Mouse (Mus musculus) ES-E14 (cell line): Measurements from ENCODE around the gene Tctn3.

Experiments
- HCFC1 ChIP-seq: IDR thresholded peaks from 2 replicates; pipeline ENCODE4 v1.6.1; 2012; ENCODE audit warnings: low read length, inconsistent platforms, borderline replicate concordance; ENCODE audit not compliant: insufficient read depth
- MAFK ChIP-seq: IDR thresholded peaks from 2 replicates; pipeline ENCODE4 v1.6.1; 2014; ENCODE audit warnings: mild to moderate bottlenecking, low read depth, low read length, inconsistent platforms; ENCODE audit not compliant: insufficient read depth
- ZC3H11A ChIP-seq: IDR thresholded peaks from 2 replicates; pipeline ENCODE4 v1.6.1; 2012; ENCODE audit warnings: low read depth, mild to moderate bottlenecking, inconsistent platforms, low read length, borderline replicate concordance
- ZNF384 ChIP-seq: IDR thresholded peaks from 2 replicates; pipeline ENCODE4 v1.6.1; 2012; ENCODE audit warnings: low read depth, low read length, inconsistent platforms

- TF ChIP-seq ZC3H11A (no peak), ZNF384 (no peak), MAFK (no peak), HCFC1 (no peak)
These were observed 6.8 kb downstream of the Tctn3 start for GRCm38 (mm10) chr19:40605189-40605588.
